Mouse (Mus musculus) megakaryocyte, adult 5-6 weeks (primary cell): ENCODE data around the gene Fmn2. TPM values are rescaled to one million over a fixed set of nuclear protein-coding genes. Genes with fewer than 3 reads are reported as not detected.
A peak's percentile ranks its signal among the peaks of the same experiment; 100 is the strongest.

Experiments used
- ATAC-seq: 2 replicates; pipeline ENCODE4 v1.8.0; 2016; ENCODE audit warnings: mild to moderate bottlenecking, inconsistent platforms; ENCODE audit not compliant: poor library complexity, severe bottlenecking
- total RNA-seq, 2 experiments: library from RNA; stranded (forward) in 1 of 2; stranded (reverse) in 1 of 2; fragments of 153-499, 151-499 nt in 1 of 2; fragments of 221-1000, 200-1000 nt in 1 of 2; gene quantifications; 2 replicates each; pipeline versions ENCODE4 v1.2.3 to v1.2.4; 2015 to 2017

Fmn2 gene
- total RNA-seq, 2 experiments from 2014 or later, result not detected

GRCm38 (mm10) chr1:174656554-174656953, 154.9 kb downstream of the Fmn2 start:
- ATAC-seq, result peak; percentile 77

- ATAC-seq, result no peak
These were observed 158.0 kb downstream of the Fmn2 start for GRCm38 (mm10) chr1:174659459-174660223.

- ATAC-seq, result no peak
These were observed 163.5 kb downstream of the Fmn2 start for GRCm38 (mm10) chr1:174665116-174665515.

GRCm38 (mm10) chr1:174669132-174669531, 167.5 kb downstream of the Fmn2 start:
- no peak for ATAC-seq

GRCm38 (mm10) chr1:174670846-174671245, 169.2 kb downstream of the Fmn2 start:
- ATAC-seq, result no peak

- peak; percentile 48 for ATAC-seq
These were observed 173.0 kb downstream of the Fmn2 start for GRCm38 (mm10) chr1:174674586-174674985.

DNA sequence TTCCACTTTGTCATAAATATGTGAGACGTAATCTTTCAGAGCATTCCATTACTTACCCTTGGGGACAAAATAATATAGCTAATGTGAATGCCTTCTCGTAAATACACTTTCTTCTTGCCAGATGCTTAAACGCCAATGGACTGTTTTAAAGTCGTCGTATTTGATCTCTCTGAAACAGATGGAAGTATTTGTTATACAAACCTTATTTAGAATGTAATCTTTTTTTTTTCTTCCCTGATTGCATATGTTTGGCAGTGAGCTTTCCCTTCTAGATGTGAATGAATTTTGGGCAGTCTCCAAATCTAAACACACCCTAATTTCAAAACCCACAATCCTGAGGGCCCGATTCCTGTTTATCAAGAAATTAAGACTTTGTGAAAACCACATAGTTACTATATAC, 173.7 kb downstream of the Fmn2 start:
- ATAC-seq, result no peak

DNA sequence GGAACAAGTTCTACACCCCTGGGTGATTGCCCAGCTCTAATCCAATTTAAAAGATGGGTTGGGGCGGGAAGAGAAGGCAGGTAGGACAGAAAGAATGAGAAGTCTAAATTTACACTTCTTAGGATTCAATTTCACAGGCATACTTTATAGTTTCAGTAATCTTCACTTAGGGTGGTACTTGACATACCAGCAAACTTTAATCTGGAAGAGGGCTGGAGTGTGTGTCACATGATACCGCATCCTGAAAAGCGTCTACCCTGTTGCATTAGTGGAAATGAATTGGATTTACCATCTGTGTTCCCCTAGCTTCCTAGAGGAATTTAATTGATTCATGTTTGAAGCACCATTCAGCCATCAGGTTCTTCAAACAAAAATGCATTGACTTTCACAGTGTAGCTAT, 174.6 kb downstream of the Fmn2 start:
- ATAC-seq, result no peak

- ATAC-seq, result no peak
These were observed 175.6 kb downstream of the Fmn2 start for GRCm38 (mm10) chr1:174677211-174677610.

DNA sequence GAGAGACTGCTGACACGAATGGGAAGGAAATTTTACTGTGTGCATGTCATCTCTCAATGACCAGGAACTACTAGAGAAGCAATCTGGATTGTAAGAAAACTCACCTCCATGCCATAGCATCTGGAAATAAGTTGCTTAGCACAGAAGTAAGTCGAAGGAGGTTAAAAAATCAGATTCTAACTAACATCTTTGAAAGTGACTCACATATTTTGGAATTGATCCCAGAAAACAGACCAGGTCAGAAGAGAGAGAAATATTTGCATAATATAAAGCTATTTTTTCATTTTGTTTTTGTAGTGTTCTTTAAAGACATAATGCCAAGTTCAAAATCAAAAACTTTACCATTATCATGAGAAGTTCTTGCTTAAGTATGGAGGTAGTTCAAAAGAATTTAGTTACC, 187.7 kb downstream of the Fmn2 start:
- ATAC-seq, result no peak

- ATAC-seq, result no peak
These were observed 199.2 kb downstream of the Fmn2 start for GRCm38 (mm10) chr1:174700871-174701270.

DNA sequence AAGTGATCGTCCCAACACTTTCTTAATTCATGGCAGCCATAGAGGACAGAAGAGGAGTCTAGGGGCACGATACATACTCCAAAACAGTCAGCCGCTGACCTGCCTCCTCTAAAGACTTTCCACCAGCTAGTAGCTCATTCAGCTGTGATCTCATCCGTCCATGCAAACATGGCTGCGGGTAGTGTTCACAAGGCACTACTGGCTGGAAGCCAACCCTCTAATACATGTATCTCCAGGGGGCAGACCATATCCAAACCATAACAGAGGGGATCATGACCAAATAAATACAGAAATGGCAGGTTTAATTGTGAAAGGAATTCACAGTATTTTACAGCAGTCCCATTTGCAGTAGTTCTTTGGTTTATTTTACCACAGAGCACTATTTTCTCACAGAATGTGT, 200.2 kb downstream of the Fmn2 start:
- ATAC-seq, result 0 out of 2 replicates have a peak, but pooled peaks have one; percentile 12

DNA sequence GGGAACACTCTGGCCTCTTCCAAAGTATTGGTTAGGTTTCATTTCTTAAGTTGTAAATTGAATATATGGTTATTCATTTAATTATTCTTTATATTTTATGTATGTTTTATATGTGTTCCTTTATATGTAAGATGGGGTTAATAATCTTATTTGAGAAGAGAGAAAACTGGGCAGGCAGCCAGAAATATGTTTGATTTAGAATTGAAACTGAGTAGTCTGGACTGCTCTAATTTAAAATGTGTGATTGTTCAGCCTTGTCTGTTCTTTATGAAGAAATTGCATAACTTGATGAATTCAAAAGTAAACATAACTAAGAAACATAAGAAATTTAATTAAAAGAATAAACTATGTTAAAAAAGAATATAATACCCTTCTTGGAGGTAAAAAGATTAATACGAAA, 202.3 kb downstream of the Fmn2 start:
- no peak for ATAC-seq

DNA sequence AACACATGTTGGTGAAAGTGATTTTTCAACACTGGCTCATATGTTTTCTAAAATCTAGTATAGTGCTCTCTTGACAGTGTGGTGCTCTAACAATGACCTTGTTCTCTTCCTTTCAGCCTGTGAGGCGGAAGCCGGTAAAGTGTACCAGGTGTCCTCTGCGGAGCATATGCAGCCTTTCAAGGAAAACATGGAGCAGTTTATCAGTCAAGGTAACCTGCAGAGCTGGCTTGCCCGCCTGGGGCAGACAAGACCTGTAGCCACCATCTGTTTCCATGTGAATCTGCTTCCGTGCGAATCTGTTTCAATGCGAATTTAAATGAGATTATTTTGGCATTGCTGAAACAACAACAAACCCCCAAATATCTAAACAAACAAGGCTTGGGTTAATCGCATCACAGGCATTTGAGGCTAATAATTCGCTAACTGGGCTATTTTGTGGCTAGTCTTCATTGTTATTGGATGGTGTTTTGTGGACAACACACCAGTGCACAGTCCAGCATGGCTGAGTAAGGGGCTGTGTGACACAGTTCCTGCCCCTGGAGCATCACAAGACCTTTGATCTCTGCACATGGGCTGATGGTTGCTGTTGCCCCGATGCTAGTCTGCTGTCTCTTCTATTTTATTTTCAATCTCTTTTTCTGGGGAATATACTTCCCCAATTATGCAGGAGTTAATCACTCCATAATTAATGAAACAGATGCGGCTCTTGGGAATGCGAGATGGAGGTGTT, 218.3 kb downstream of the Fmn2 start:
- ATAC-seq, result no peak

DNA sequence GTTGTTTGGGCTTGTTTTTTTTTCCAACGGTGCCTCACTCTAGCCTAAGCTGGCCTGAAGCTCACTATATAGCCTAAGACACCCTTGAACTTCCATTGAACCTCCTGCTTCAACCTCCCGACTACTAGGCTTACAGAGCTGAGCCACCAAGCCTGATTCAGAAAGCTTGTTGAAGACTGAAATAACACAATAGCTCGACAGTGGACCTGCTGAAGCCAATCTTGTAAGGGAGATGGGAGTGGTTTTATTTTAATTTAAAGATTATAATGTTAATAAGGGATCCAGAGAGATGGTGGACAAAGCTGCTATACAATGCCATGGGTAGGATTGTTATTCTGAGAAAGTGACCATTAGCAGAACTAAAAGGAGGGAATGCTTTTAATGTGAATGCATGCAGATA, 227.1 kb downstream of the Fmn2 start:
- no peak for ATAC-seq

DNA sequence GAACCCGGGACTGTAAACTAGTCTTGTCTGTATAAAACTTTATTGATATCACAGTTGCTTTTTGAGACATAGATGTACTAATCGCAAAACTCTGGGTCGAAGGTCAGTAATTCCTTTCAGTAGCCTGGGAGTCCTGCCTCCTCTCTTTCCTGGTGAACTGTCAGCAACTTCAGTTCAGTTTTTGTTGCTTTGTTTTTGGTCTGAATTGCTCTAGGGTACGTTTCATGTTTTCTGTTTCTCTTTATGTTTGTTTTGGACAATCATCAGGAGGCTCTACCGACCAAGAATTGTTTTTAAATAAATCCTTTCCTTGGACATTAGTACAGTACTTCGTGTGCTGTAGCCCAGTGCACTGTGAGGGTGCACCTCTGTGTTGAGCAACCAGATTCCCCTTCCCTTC, 231.1 kb downstream of the Fmn2 start:
- no peak for ATAC-seq

DNA sequence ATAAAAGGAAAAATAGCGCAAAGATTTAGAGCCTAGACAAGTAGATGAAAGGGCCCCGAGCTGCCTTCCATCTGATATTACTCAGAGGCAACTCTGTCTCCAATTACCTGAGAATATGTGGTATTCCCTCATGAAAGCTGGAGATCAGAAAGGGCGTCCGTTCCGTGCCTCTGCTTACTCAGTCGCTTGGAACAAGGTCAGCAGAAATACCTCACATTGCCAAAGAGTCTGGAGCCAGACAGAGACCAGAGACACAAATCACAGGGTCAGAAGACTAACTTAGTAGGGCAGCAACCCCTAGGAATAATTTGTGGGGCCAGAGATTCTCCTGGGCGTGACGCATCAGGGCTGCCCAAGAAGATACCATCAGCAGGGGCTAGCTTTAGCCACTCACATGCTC, 237.3 kb downstream of the Fmn2 start:
- no peak for ATAC-seq

DNA sequence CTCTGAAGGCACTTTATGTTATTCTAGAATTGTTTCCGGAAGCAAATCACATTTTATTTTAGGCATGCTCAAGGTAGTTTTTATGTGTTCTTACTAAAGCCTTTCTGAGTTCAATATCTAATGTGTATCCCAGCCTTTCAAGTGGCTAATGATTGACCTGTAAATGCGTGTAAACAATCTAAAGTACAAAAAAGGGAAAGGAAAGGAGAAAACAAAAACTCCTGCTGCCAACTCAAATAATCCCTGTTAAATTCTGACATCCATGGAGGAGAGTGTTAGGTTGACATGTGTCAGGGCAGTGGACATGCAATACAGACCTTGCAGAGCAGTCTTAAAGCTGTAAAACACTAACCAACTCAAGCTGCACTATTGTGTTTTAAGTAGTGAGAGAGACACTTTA, 241.0 kb downstream of the Fmn2 start:
- no peak for ATAC-seq

- ATAC-seq, result no peak
These were observed 246.9 kb downstream of the Fmn2 start for GRCm38 (mm10) chr1:174748520-174748919.

GRCm38 (mm10) chr1:174750893-174751461, 249.4 kb downstream of the Fmn2 start:
- ATAC-seq, result no peak

- ATAC-seq, result no peak
These were observed 257.7 kb downstream of the Fmn2 start for GRCm38 (mm10) chr1:174759354-174759753.

DNA sequence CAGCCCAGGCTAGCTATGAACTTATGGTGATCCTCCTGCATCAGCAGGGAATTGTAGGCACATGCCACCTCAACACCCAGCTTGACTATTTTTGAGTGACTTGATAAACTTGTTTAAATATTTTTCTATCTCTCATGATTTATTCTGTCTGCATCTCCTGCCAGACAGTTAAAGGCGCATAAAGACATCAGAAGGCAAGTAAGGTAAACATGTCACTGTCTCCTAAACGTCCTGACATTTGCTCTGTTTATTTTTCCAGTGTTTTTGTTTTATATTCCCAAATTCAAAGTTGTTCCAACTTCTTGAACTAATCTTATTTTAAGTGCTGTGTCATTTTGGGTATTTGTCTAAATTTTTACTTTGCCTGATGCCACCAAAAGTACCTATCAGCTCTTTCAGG, 264.1 kb downstream of the Fmn2 start:
- no peak for ATAC-seq
